Mouse (Mus musculus) CH12.LX (cell line): Measurements from ENCODE around the gene Bri3bp. TPM values are rescaled to one million over a fixed set of nuclear protein-coding genes. Genes with fewer than 3 reads are reported as not detected.

Source experiments
- DNase-seq: peaks from one replicate; pipeline ENCODE4 v3.0.0-alpha.2; 2013; ENCODE audit errors: extremely low read depth
- H3K27ac ChIP-seq: 2 replicates; pipeline ENCODE4 v1.5.1; 2012; ENCODE audit warnings: low read depth, mild to moderate bottlenecking, control low read depth, moderate library complexity; ENCODE audit not compliant: insufficient read depth
- H3K27me3 ChIP-seq: replicated peaks from 2 replicates; pipeline ENCODE3; 2012; ENCODE audit warnings: inconsistent platforms
- H3K36me3 ChIP-seq, 2 experiments: replicated peaks in 1 of 2; 2 replicates each; pipeline versions ENCODE3 to v1.6.1; 2012; ENCODE audit warnings: inconsistent platforms in 1 of 2, low read length in 1 of 2, mild to moderate bottlenecking in 1 of 2, mixed read lengths in 1 of 2, moderate library complexity in 1 of 2; ENCODE audit not compliant: control insufficient read depth in 1 of 2, insufficient read depth in 1 of 2
- H3K4me1 ChIP-seq, 2 experiments: 2 replicates each; pipeline ENCODE4 v1.6.1; 2012; ENCODE audit warnings: inconsistent platforms in 1 of 2, moderate library complexity in 1 of 2; ENCODE audit not compliant: insufficient read depth in 2 of 2, control insufficient read depth in 1 of 2
- H3K4me2 ChIP-seq: 2 replicates; pipeline ENCODE4 v1.6.1; 2012; ENCODE audit warnings: low read depth, mild to moderate bottlenecking, control low read depth; ENCODE audit not compliant: poor library complexity, insufficient read depth, severe bottlenecking
- H3K4me3 ChIP-seq, 3 experiments: fragments of 150-350 bp in 1 of 3; sonication (generic) in 1 of 3; replicated peaks in 1 of 3; 2 replicates each; pipeline versions ENCODE3 to v1.5.1; 2011 to 2012; ENCODE audit warnings: low read depth in 2 of 3, low read length in 2 of 3, mild to moderate bottlenecking in 2 of 3, moderate library complexity in 2 of 3, control low read depth in 1 of 3, improper control_type of control experiment in 1 of 3, inconsistent platforms in 1 of 3, mixed read lengths in 1 of 3; ENCODE audit not compliant: poor library complexity in 1 of 3
- H3K79me2 ChIP-seq: replicated peaks from 2 replicates; pipeline ENCODE4 v1.6.1; 2012; ENCODE audit warnings: mild to moderate bottlenecking, moderate library complexity; ENCODE audit not compliant: control insufficient read depth, poor library complexity, insufficient read depth, severe bottlenecking; ENCODE audit errors: extremely low read depth
- H3K9ac ChIP-seq: 2 replicates; pipeline ENCODE4 v1.6.1; 2012; ENCODE audit warnings: low read depth, mild to moderate bottlenecking, control low read depth, moderate library complexity; ENCODE audit not compliant: insufficient read depth
- H3K9me3 ChIP-seq: replicated peaks from 2 replicates; pipeline ENCODE3; 2012; ENCODE audit warnings: low read length, inconsistent platforms, mixed read lengths
- BHLHE40 ChIP-seq: IDR thresholded peaks from 2 replicates; pipeline ENCODE4 v1.6.1; 2011; ENCODE audit warnings: mild to moderate bottlenecking, low read depth, low read length, improper control_type of control experiment
- CHD2 ChIP-seq: IDR thresholded peaks from 2 replicates; pipeline ENCODE4 v1.6.1; 2011; ENCODE audit warnings: low read length, improper control_type of control experiment
- CTCF ChIP-seq, 2 experiments: IDR thresholded peaks in 1 of 2; conservative IDR thresholded peaks in 1 of 2; 2 replicates each; pipeline ENCODE4 v1.5.1; 2011 to 2012; ENCODE audit warnings: low read depth in 2 of 2, low read length in 2 of 2, improper control_type of control experiment in 1 of 2, inconsistent platforms in 1 of 2, mild to moderate bottlenecking in 1 of 2, moderate library complexity in 1 of 2
- E2F4 ChIP-seq: IDR thresholded peaks from 2 replicates; pipeline ENCODE4 v1.6.1; 2011; ENCODE audit warnings: low read depth, low read length, improper control_type of control experiment; ENCODE audit not compliant: insufficient replicate concordance
- GABPA ChIP-seq: IDR thresholded peaks from 2 replicates; pipeline ENCODE4 v1.6.1; 2012; ENCODE audit warnings: low read depth, low read length, improper control_type of control experiment, inconsistent platforms; ENCODE audit not compliant: insufficient replicate concordance
- JUND ChIP-seq: conservative IDR thresholded peaks from 2 replicates; pipeline ENCODE4 v1.6.1; 2011; ENCODE audit warnings: low read depth, low read length, improper control_type of control experiment
- MXI1 ChIP-seq: IDR thresholded peaks from 2 replicates; pipeline ENCODE4 v1.6.1; 2011; ENCODE audit warnings: mild to moderate bottlenecking, low read depth, low read length, improper control_type of control experiment
- RAD21 ChIP-seq: IDR thresholded peaks from 2 replicates; pipeline ENCODE4 v1.6.1; 2011; ENCODE audit warnings: low read depth, mild to moderate bottlenecking, low read length, improper control_type of control experiment, moderate library complexity
- RCOR1 ChIP-seq: conservative IDR thresholded peaks from 2 replicates; pipeline ENCODE4 v1.6.1; 2012; ENCODE audit warnings: low read depth, mild to moderate bottlenecking, inconsistent platforms, low read length, improper control_type of control experiment
- SIN3A ChIP-seq: IDR thresholded peaks from 2 replicates; pipeline ENCODE4 v1.6.1; 2012; ENCODE audit warnings: low read length, improper control_type of control experiment, inconsistent platforms
- TBP ChIP-seq: conservative IDR thresholded peaks from 2 replicates; pipeline ENCODE4 v1.6.1; 2011; ENCODE audit warnings: low read depth, low read length, improper control_type of control experiment
- TCF12 ChIP-seq: IDR thresholded peaks from 2 replicates; pipeline ENCODE4 v1.6.1; 2014; ENCODE audit warnings: low read depth, mild to moderate bottlenecking, inconsistent platforms, low read length, improper control_type of control experiment
- ZC3H11A ChIP-seq: IDR thresholded peaks from 2 replicates; pipeline ENCODE4 v1.6.1; 2012; ENCODE audit warnings: low read depth, mild to moderate bottlenecking, inconsistent platforms, low read length, improper control_type of control experiment
- ZMIZ1 ChIP-seq: IDR thresholded peaks from 2 replicates; pipeline ENCODE4 v1.6.1; 2012; ENCODE audit warnings: low read depth, mild to moderate bottlenecking, inconsistent platforms, low read length, improper control_type of control experiment
- ZNF384 ChIP-seq: IDR thresholded peaks from 2 replicates; pipeline ENCODE4 v1.6.1; 2012; ENCODE audit warnings: low read depth, low read length, improper control_type of control experiment, inconsistent platforms
- dilution Hi-C: fragments of 300-500 bp; cut with MboI; formaldehyde crosslinking; loops from 2 replicates; pipeline ENCODE4 v1.14.3; 2020; ENCODE audit warnings: low sequenced_read_pairs; ENCODE audit not compliant: extremely low pct_unique_long_range_greater_than_20kb, extremely low pct_ligation_motif_present
- in situ Hi-C: fragments of 300-500 bp; cut with MboI; formaldehyde crosslinking; loops from 3 replicates; pipeline ENCODE4 v1.14.3; 2019; ENCODE audit warnings: low sequenced_read_pairs, low pct_ligation_motif_present, low pct_unique_long_range_greater_than_20kb, mixed read lengths
- polyA plus RNA-seq: library from polyadenylated mRNA; unstranded; fragments of >175 nt; gene quantifications from 2 replicates; pipeline ENCODE4 v1.2.1, GENCODE M21; 2012; ENCODE audit warnings: low read depth; ENCODE audit not compliant: insufficient read length
- total RNA-seq, 2 experiments: library from RNA; depleted of rRNA; stranded (reverse); fragments of 300-350 nt in 1 of 2; fragments of >200 nt in 1 of 2; gene quantifications; 2 replicates each; pipeline ENCODE4 v1.2.3; 2012 to 2014

The Bri3bp gene
- total and polyA plus RNA-seq, 3 experiments, result 37.7 to 147 (median 49.6) TPM

GRCm38 (mm10) chr5:125482474-125482873 lies 41.1 kb downstream of the Bri3bp start:
- Histone ChIP-seq H3K9me3 (no peaks in the 10 kb centered on the region), H3K4me2 (no peak overlapping the region), H3K9ac (no peak overlapping the region), H3K36me3 (peaks cover 19 to 83% of the 10 kb centered on the region in 2 experiments), H3K27me3 (no peaks in the 10 kb centered on the region), H3K79me2 (0 out of 2 replicates have a peak, but pooled peaks cover 2% of the 10 kb centered on the region), H3K4me1 (peaks cover 16 to 90% of the 10 kb centered on the region in 2 experiments), H3K4me3 (no peak overlapping the region), H3K27ac (no peak overlapping the region)
- in situ Hi-C loops (loop anchor here (10.0 kb wide), 2 partner anchors 108 to 198 kb away; no protein-coding TSS in a partner anchor), dilution Hi-C loops (no loop called here)
- no peak for DNase-seq
- TF ChIP-seq E2F4 (no peak), ZMIZ1 (no peak), JUND (no peak), RAD21 (no peak), MXI1 (no peak), RCOR1 (no peak), SIN3A (no peak), TCF12 (no peak), ZC3H11A (no peak), ZNF384 (no peak), BHLHE40 (no peak), CHD2 (no peak), GABPA (no peak)

- in situ Hi-C loops, result loop anchor here (10.0 kb wide), 2 partner anchors 109 to 199 kb away; no protein-coding TSS in a partner anchor
These were observed 42.6 kb downstream of the Bri3bp start for GRCm38 (mm10) chr5:125483712-125484611.

More at GRCm38 (mm10) chr5:125483712-125484611, 42.6 kb downstream of the Bri3bp start:
- Histone ChIP-seq H3K9me3 (no peaks in the 10 kb centered on the region), H3K4me3 (no peak overlapping the region), H3K27ac (peak overlapping the region; percentile 21), H3K4me2 (no peak overlapping the region), H3K27me3 (no peaks in the 10 kb centered on the region), H3K36me3 (peaks cover 19 to 75% of the 10 kb centered on the region in 2 experiments), H3K9ac (no peak overlapping the region), H3K4me1 (peaks cover 16 to 90% of the 10 kb centered on the region in 2 experiments), H3K79me2 (no peaks in the 10 kb centered on the region)
- peak; percentile 65 for DNase-seq
- TF ChIP-seq CTCF (conservative IDR thresholded peaks at IDR 0.05 in 1 of 2, IDR thresholded peaks at IDR 0.05 in 1 of 2; ENCODE audit: low read depth in 2 of 2, low read length in 2 of 2) (no peak), ZNF384 (peak; percentile 78), RCOR1 (no peak), TBP (peak; percentile 86)
- dilution Hi-C loops, result no loop called here
